Mouse (Mus musculus) MEL (cell line): ENCODE data around the gene Eef1a2.

ENCODE experiments used
- CHD1 ChIP-seq: IDR thresholded peaks from 2 replicates; pipeline ENCODE4 v1.6.1; 2012; ENCODE audit warnings: low read depth, mild to moderate bottlenecking, inconsistent platforms, low read length, improper control_type of control experiment
- CTCF ChIP-seq, 3 experiments: IDR thresholded peaks in 2 of 3; conservative IDR thresholded peaks in 1 of 3; 2 replicates each; pipeline ENCODE4 v1.5.1; 2011 to 2012; ENCODE audit warnings: low read length in 3 of 3, low read depth in 2 of 3, mild to moderate bottlenecking in 2 of 3, improper control_type of control experiment in 1 of 3, inconsistent platforms in 1 of 3, mixed read lengths in 1 of 3, moderate library complexity in 1 of 3; ENCODE audit not compliant: control insufficient read depth in 1 of 3, insufficient read depth in 1 of 3, poor library complexity in 1 of 3, severe bottlenecking in 1 of 3
- EP300 ChIP-seq, 2 experiments: IDR thresholded peaks; 2 replicates each; pipeline ENCODE4 v1.6.1; 2011; ENCODE audit warnings: improper control_type of control experiment in 2 of 2, low read length in 2 of 2, low read depth in 1 of 2, mild to moderate bottlenecking in 1 of 2
- GABPA ChIP-seq: IDR thresholded peaks from 2 replicates; pipeline ENCODE4 v1.6.1; 2012; ENCODE audit warnings: low read depth, mild to moderate bottlenecking, inconsistent platforms, low read length, improper control_type of control experiment, moderate library complexity
- MYC ChIP-seq: IDR thresholded peaks from 2 replicates; pipeline ENCODE4 v1.6.1; 2011; ENCODE audit warnings: low read depth, mild to moderate bottlenecking, low read length, improper control_type of control experiment, moderate library complexity
- POLR2A ChIP-seq, 2 experiments: IDR thresholded peaks; 2 replicates each; pipeline ENCODE4 v1.6.1; 2011 to 2012; ENCODE audit warnings: low read length in 2 of 2, mild to moderate bottlenecking in 2 of 2, control low read depth in 1 of 2, improper control_type of control experiment in 1 of 2, low read depth in 1 of 2, moderate library complexity in 1 of 2; ENCODE audit not compliant: control insufficient read depth in 1 of 2, insufficient read depth in 1 of 2, poor library complexity in 1 of 2
- POLR2AphosphoS5 ChIP-seq: IDR thresholded peaks from 2 replicates; pipeline ENCODE4 v1.6.1; 2012; ENCODE audit warnings: low read depth, borderline replicate concordance, mild to moderate bottlenecking, inconsistent platforms, low read length, moderate library complexity, mixed read lengths
- RCOR1 ChIP-seq: IDR thresholded peaks from 2 replicates; pipeline ENCODE4 v1.6.1; 2012; ENCODE audit warnings: low read depth, mild to moderate bottlenecking, inconsistent platforms, low read length, improper control_type of control experiment
- TAL1 ChIP-seq: IDR thresholded peaks from 2 replicates; pipeline ENCODE4 v1.6.1; 2012; ENCODE audit warnings: mild to moderate bottlenecking, inconsistent platforms, low read length, moderate library complexity, mixed read lengths
- UBTF ChIP-seq: IDR thresholded peaks from 2 replicates; pipeline ENCODE4 v1.6.1; 2012; ENCODE audit warnings: low read depth, mild to moderate bottlenecking, inconsistent platforms, low read length, improper control_type of control experiment, moderate library complexity, borderline replicate concordance; ENCODE audit not compliant: insufficient read depth

GRCm38 (mm10) chr2:181189321-181189720 lies 32.5 kb upstream of the Eef1a2 start:
- TF ChIP-seq GABPA (no peak), POLR2A (IDR thresholded peaks at IDR 0.05; ENCODE audit: control insufficient read depth in 1 of 2, insufficient read depth in 1 of 2, low read depth in 1 of 2, low read length in 2 of 2, poor library complexity in 1 of 2) (no peak), CTCF (IDR thresholded peaks at IDR 0.05 in 2 of 3, conservative IDR thresholded peaks at IDR 0.05 in 1 of 3; ENCODE audit: control insufficient read depth in 1 of 3, insufficient read depth in 1 of 3, low read depth in 2 of 3, low read length in 3 of 3, poor library complexity in 1 of 3, severe bottlenecking in 1 of 3) (no peak), MYC (no peak), RCOR1 (no peak), EP300 (IDR thresholded peaks at IDR 0.05; ENCODE audit: low read depth in 1 of 2, low read length in 2 of 2) (no peak), POLR2AphosphoS5 (no peak), UBTF (no peak), TAL1 (no peak), CHD1 (no peak)
